Mouse (Mus musculus) ovary, postnatal 14 days (tissue): ENCODE measurements at regions not wholly inside any gene's neighbourhood (a gene's known extent, or its start where the extent isn't known, plus 50 kb on each side); places are given as distances from the start of the nearest gene placed in this dataset.

ENCODE experiments used
- DNase-seq: peaks from one replicate; pipeline ENCODE4 v3.0.0; 2022; ENCODE audit warnings: low spot score

- no peak for DNase-seq
These were observed 136.6 kb downstream of the Mn1 start for GRCm38 (mm10) chr5:111553471-111554382.

- no peak for DNase-seq
These were observed 137.6 kb downstream of the Mn1 start for GRCm38 (mm10) chr5:111554551-111555311.

GRCm38 (mm10) chr5:111555312-111555957, 138.3 kb downstream of the Mn1 start:
- DNase-seq, result no peak

GRCm38 (mm10) chr5:111555981-111556380, 138.8 kb downstream of the Mn1 start:
- DNase-seq, result no peak

GRCm38 (mm10) chr5:111560432-111560831, 143.3 kb downstream of the Mn1 start:
- no peak for DNase-seq

GRCm38 (mm10) chr5:111561301-111561700, 144.1 kb downstream of the Mn1 start:
- DNase-seq, result no peak

- DNase-seq, result no peak
These were observed 153.7 kb downstream of the Mn1 start for GRCm38 (mm10) chr5:111570826-111571225.

- no peak for DNase-seq
These were observed 156.2 kb downstream of the Mn1 start for GRCm38 (mm10) chr5:111573265-111573873.

GRCm38 (mm10) chr5:111574219-111574840, 157.2 kb downstream of the Mn1 start:
- DNase-seq, result no peak

- no peak for DNase-seq
These were observed 158.2 kb downstream of the Mn1 start for GRCm38 (mm10) chr5:111575376-111575775.

- DNase-seq, result no peak
These were observed 156.3 kb upstream of the Gm26897 start for GRCm38 (mm10) chr5:111577441-111577840.

GRCm38 (mm10) chr5:111578088-111578487, 155.6 kb upstream of the Gm26897 start:
- DNase-seq, result no peak

- no peak for DNase-seq
These were observed 154.6 kb upstream of the Gm26897 start for GRCm38 (mm10) chr5:111578977-111579727.

- no peak for DNase-seq
These were observed 152.6 kb upstream of the Gm26897 start for GRCm38 (mm10) chr5:111580870-111581771.

- DNase-seq, result no peak
These were observed 151.7 kb upstream of the Gm26897 start for GRCm38 (mm10) chr5:111582004-111582403.

GRCm38 (mm10) chr5:111590619-111591081, 143.1 kb upstream of the Gm26897 start:
- no peak for DNase-seq

- no peak for DNase-seq
These were observed 140.9 kb upstream of the Gm26897 start for GRCm38 (mm10) chr5:111592807-111593206.

GRCm38 (mm10) chr5:111594111-111594510, 139.6 kb upstream of the Gm26897 start:
- DNase-seq, result no peak

- no peak for DNase-seq
These were observed 138.3 kb upstream of the Gm26897 start for GRCm38 (mm10) chr5:111595438-111595837.

GRCm38 (mm10) chr5:111597733-111598132, 136.0 kb upstream of the Gm26897 start:
- no peak for DNase-seq
